Comparison of ENCODE assay signal across 7 mouse cellular contexts in genomic region chr10:111165219-111165981, GRCm38 (mm10). TPM values are rescaled to one million over a fixed set of nuclear protein-coding genes. Genes with fewer than 3 reads are reported as not detected.
DNase-seq lines count a peak whose midpoint lies in the region; ATAC-seq and TF ChIP-seq lines count a peak whose summit lies in the region.

No protein-coding gene starts in this region.

- peak overlapping the region; percentile 56 for H3K4me2 ChIP-seq in forebrain, embryonic 15.5 days (replicated peaks)
- peak overlapping the region; percentile 74 for H3K4me2 ChIP-seq in hindbrain, embryonic 11.5 days (replicated peaks; ENCODE audit: low read depth, low read length)

- TF ChIP-seq CTCF in small intestine, adult 2 months (IDR thresholded peaks at IDR 0.05; ENCODE audit: extremely low read depth, insufficient read length, insufficient replicate concordance, low read depth, low read length) = no peak

- WGBS in forebrain, embryonic 15.5 days = 1% methylated on average over 52 of the region's 52 CpGs
- WGBS in hindbrain, embryonic 11.5 days = under 1% methylated on average over 50 of the region's 52 CpGs
- under 1% methylated on average over 52 of the region's 52 CpGs for WGBS in small intestine, adult 2 months

- H3K9ac ChIP-seq in forebrain, embryonic 15.5 days (replicated peaks) = peak overlapping the region; percentile 90
- peak overlapping the region; percentile 93 for H3K9ac ChIP-seq in hindbrain, embryonic 11.5 days (ENCODE audit: low read depth, low read length)

- intact Hi-C loops in left cerebral cortex, postnatal 4 days (cut with DNase I) = no loop called here

- no peaks in the 10 kb centered on the region for H3K9me3 ChIP-seq in forebrain, embryonic 15.5 days
- no peaks in the 10 kb centered on the region for H3K9me3 ChIP-seq in hindbrain, embryonic 11.5 days (ENCODE audit: control insufficient read depth, low read length)

- DNase-seq in MN1 (ENCODE audit: low spot score) = peak; percentile 78
- DNase-seq in c-Kit-positive CD71-positive TER-119-positive erythroid progenitor cells, embryonic 14.5 days (ENCODE audit: low spot score) = peak; percentile 51
- peak; percentile 70 for DNase-seq in hindbrain, embryonic 11.5 days (ENCODE audit: low spot score)
- peak; percentile 52 for DNase-seq in left cerebral cortex, postnatal 4 days
- peak; percentile 37 for DNase-seq in mesoderm, embryonic 11.5 days (ENCODE audit: low read depth, low spot score)

- peaks cover 20% of the 10 kb centered on the region for H3K4me1 ChIP-seq in forebrain, embryonic 15.5 days
- no peaks in the 10 kb centered on the region for H3K4me1 ChIP-seq in hindbrain, embryonic 11.5 days (replicated peaks; ENCODE audit: control insufficient read depth, insufficient read depth, low read length)
- peaks cover 2% of the 10 kb centered on the region; the same call in 1 of the 2 replicates for H3K4me1 ChIP-seq in small intestine, adult 2 months (ENCODE audit: control insufficient read depth, insufficient read depth, insufficient read length, low read length)

- H3K4me3 ChIP-seq in forebrain, embryonic 15.5 days = peak overlapping the region; percentile 94
- H3K4me3 ChIP-seq in hindbrain, embryonic 11.5 days (ENCODE audit: low read depth, low read length) = peak overlapping the region; percentile 95
- peak overlapping the region; percentile 78 for H3K4me3 ChIP-seq in small intestine, adult 2 months (ENCODE audit: low read depth, low read length)

- no peaks in the 10 kb centered on the region for H3K36me3 ChIP-seq in forebrain, embryonic 15.5 days
- no peaks in the 10 kb centered on the region for H3K36me3 ChIP-seq in hindbrain, embryonic 11.5 days (ENCODE audit: control insufficient read depth, insufficient read depth, low read length)
- no peaks in the 10 kb centered on the region for H3K36me3 ChIP-seq in small intestine, adult 2 months (ENCODE audit: control insufficient read depth, insufficient read depth, low read length)

- H3K27me3 ChIP-seq in forebrain, embryonic 15.5 days = no peaks in the 10 kb centered on the region
- H3K27me3 ChIP-seq in hindbrain, embryonic 11.5 days (ENCODE audit: control insufficient read depth, insufficient read depth, low read length) = no peaks in the 10 kb centered on the region
- H3K27me3 ChIP-seq in small intestine, adult 2 months (ENCODE audit: control insufficient read depth, insufficient read depth, low read length) = no peaks in the 10 kb centered on the region

- H3K27ac ChIP-seq in forebrain, embryonic 15.5 days (replicated peaks) = peak overlapping the region; percentile 97
- peak overlapping the region; percentile 86 for H3K27ac ChIP-seq in hindbrain, embryonic 11.5 days (ENCODE audit: low read depth, low read length)
- peak overlapping the region; percentile 17; the same call in 1 of the 2 replicates for H3K27ac ChIP-seq in small intestine, adult 2 months (ENCODE audit: insufficient read depth, low read depth, low read length)

- ATAC-seq in forebrain, embryonic 15.5 days (replicated peaks) = peak; percentile 20
- ATAC-seq in hindbrain, embryonic 11.5 days (ENCODE audit: low FRiP score) = peak; percentile 41

- TF ChIP-seq POLR2A in small intestine, adult 2 months (IDR thresholded peaks at IDR 0.05; ENCODE audit: low read depth, low read length) = no peak

RNA-seq across cellular contexts. Expression of gene Osbpl8, which starts 0.8 kb away (rescaled TPM):
- 23.1 and 23.8 TPM in 2 replicates for polyA plus RNA-seq in forebrain, embryonic 15.5 days (2015; fragmentation: Nextera tagmentation; extraction: Ambion mirVana)
- polyA plus RNA-seq in hindbrain, embryonic 11.5 days (2014; fragmentation: Nextera tagmentation; extraction: Ambion mirVana) = 15.4 and 15.7 TPM in 2 replicates
- 10 to 100 TPM; 72.4 to 74.7 TPM for total RNA-seq in left cerebral cortex, postnatal 4 days (2021)
- 0.67 and 1.1 TPM in 2 replicates for polyA plus RNA-seq in small intestine, adult 2 months (2012; rRNA removed)

Comparison
In these comparisons a context has a peak if more than half of its experiments do, and no peak if none do; other contexts are left out.
1. Peak in every context shown above with its lines: DNase-seq, ATAC-seq, H3K4me3 ChIP-seq and H3K27ac ChIP-seq.
2. H3K27ac ChIP-seq: peak in every context shown above with its lines; median percentile 97 in forebrain, embryonic 15.5 days; 86 in hindbrain, embryonic 11.5 days; 17 in small intestine, adult 2 months.